Mouse (Mus musculus) embryonic fibroblast, embryonic 13.5 days (primary cell): ENCODE measurements around the gene Vipr1.

Experiments used
- CTCF ChIP-seq: IDR thresholded peaks from 2 replicates; pipeline ENCODE4 v1.5.1; 2011; ENCODE audit warnings: mild to moderate bottlenecking, control low read depth, low read length, moderate library complexity, borderline replicate concordance; ENCODE audit not compliant: insufficient read depth
- POLR2A ChIP-seq: IDR thresholded peaks from 2 replicates; pipeline ENCODE4 v1.6.1; 2011; ENCODE audit warnings: low read depth, mild to moderate bottlenecking, control low read depth, low read length, moderate library complexity

GRCm38 (mm10) chr9:121657143-121657542, 14.6 kb downstream of the Vipr1 start:
- TF ChIP-seq POLR2A, result no peak
- TF ChIP-seq CTCF, result no peak
